Mouse (Mus musculus) CH12.LX (cell line): ENCODE results near the gene Tescl.

ENCODE experiments used
- BHLHE40 ChIP-seq: IDR thresholded peaks from 2 replicates; pipeline ENCODE4 v1.6.1; 2011; ENCODE audit warnings: mild to moderate bottlenecking, low read depth, low read length, improper control_type of control experiment
- CHD2 ChIP-seq: IDR thresholded peaks from 2 replicates; pipeline ENCODE4 v1.6.1; 2011; ENCODE audit warnings: low read length, improper control_type of control experiment
- CTCF ChIP-seq, 2 experiments: IDR thresholded peaks in 1 of 2; conservative IDR thresholded peaks in 1 of 2; 2 replicates each; pipeline ENCODE4 v1.5.1; 2011 to 2012; ENCODE audit warnings: low read depth in 2 of 2, low read length in 2 of 2, improper control_type of control experiment in 1 of 2, inconsistent platforms in 1 of 2, mild to moderate bottlenecking in 1 of 2, moderate library complexity in 1 of 2
- E2F4 ChIP-seq: IDR thresholded peaks from 2 replicates; pipeline ENCODE4 v1.6.1; 2011; ENCODE audit warnings: low read depth, low read length, improper control_type of control experiment; ENCODE audit not compliant: insufficient replicate concordance
- EP300 ChIP-seq: IDR thresholded peaks from 2 replicates; pipeline ENCODE4 v1.6.1; 2011; ENCODE audit warnings: low read length, improper control_type of control experiment
- KAT2A ChIP-seq: IDR thresholded peaks from 2 replicates; pipeline ENCODE4 v1.6.1; 2012; ENCODE audit warnings: low read length, improper control_type of control experiment, inconsistent platforms; ENCODE audit not compliant: insufficient replicate concordance
- MAFK ChIP-seq: IDR thresholded peaks from 2 replicates; pipeline ENCODE4 v1.6.1; 2011; ENCODE audit warnings: low read length, improper control_type of control experiment; ENCODE audit not compliant: insufficient replicate concordance
- MAZ ChIP-seq: IDR thresholded peaks from 2 replicates; pipeline ENCODE4 v1.6.1; 2012; ENCODE audit warnings: low read depth, mild to moderate bottlenecking, inconsistent platforms, low read length, improper control_type of control experiment, moderate library complexity
- NELFE ChIP-seq: IDR thresholded peaks from 2 replicates; pipeline ENCODE4 v1.6.1; 2011; ENCODE audit warnings: low read depth, low read length, improper control_type of control experiment
- POLR2A ChIP-seq: IDR thresholded peaks from 2 replicates; pipeline ENCODE4 v1.6.1; 2011; ENCODE audit warnings: low read depth, mild to moderate bottlenecking, improper control_type of control experiment, low read length
- UBTF ChIP-seq: IDR thresholded peaks from 2 replicates; pipeline ENCODE4 v1.6.1; 2012; ENCODE audit warnings: low read depth, mild to moderate bottlenecking, inconsistent platforms, low read length, improper control_type of control experiment, moderate library complexity
- USF2 ChIP-seq: conservative IDR thresholded peaks from 2 replicates; pipeline ENCODE4 v1.6.1; 2011; ENCODE audit warnings: low read depth, low read length, improper control_type of control experiment
- ZC3H11A ChIP-seq: IDR thresholded peaks from 2 replicates; pipeline ENCODE4 v1.6.1; 2012; ENCODE audit warnings: low read depth, mild to moderate bottlenecking, inconsistent platforms, low read length, improper control_type of control experiment
- ZMIZ1 ChIP-seq: IDR thresholded peaks from 2 replicates; pipeline ENCODE4 v1.6.1; 2012; ENCODE audit warnings: low read depth, mild to moderate bottlenecking, inconsistent platforms, low read length, improper control_type of control experiment

- TF ChIP-seq ZMIZ1, result no peak
- no peak for TF ChIP-seq E2F4
- TF ChIP-seq CTCF (conservative IDR thresholded peaks at IDR 0.05 in 1 of 2, IDR thresholded peaks at IDR 0.05 in 1 of 2; ENCODE audit: low read depth in 2 of 2, low read length in 2 of 2), result no peak
- TF ChIP-seq ZC3H11A, result no peak
- no peak for TF ChIP-seq POLR2A
- no peak for TF ChIP-seq KAT2A
- TF ChIP-seq USF2, result no peak
- TF ChIP-seq CHD2, result no peak
- no peak for TF ChIP-seq MAFK
- TF ChIP-seq MAZ, result no peak
- no peak for TF ChIP-seq NELFE
- no peak for TF ChIP-seq EP300
- no peak for TF ChIP-seq BHLHE40
- TF ChIP-seq UBTF, result no peak
These were observed 8.5 kb downstream of the Tescl start for GRCm38 (mm10) chr7:24325197-24325596.
